Mouse (Mus musculus) embryonic facial prominence, embryonic 12.5 days (tissue): ENCODE measurements around the gene Nckap5. TPM values are rescaled to one million over a fixed set of nuclear protein-coding genes. Genes with fewer than 3 reads are reported as not detected.

Source experiments
- ATAC-seq: fragments of 200-750 bp; cut with Nextera tagmentation; 2 replicates; pipeline ENCODE4 v1.8.0; 2017; ENCODE audit not compliant: insufficient number of reproducible peaks, insufficient read depth, low FRiP score, low TSS enrichment
- H3K27ac ChIP-seq: fragments of 300-500 bp; sonication (generic); 2 replicates; pipeline ENCODE4 v1.5.1; 2016; ENCODE audit warnings: mild to moderate bottlenecking
- H3K27me3 ChIP-seq: fragments of 300-500 bp; sonication (generic); 2 replicates; pipeline ENCODE4 v1.6.1; 2016; ENCODE audit warnings: mild to moderate bottlenecking, moderate library complexity
- H3K36me3 ChIP-seq: fragments of 300-500 bp; sonication (generic); 2 replicates; pipeline ENCODE4 v1.6.1; 2016; ENCODE audit warnings: mild to moderate bottlenecking
- H3K4me1 ChIP-seq: fragments of 300-500 bp; sonication (generic); 2 replicates; pipeline ENCODE4 v1.6.1; 2016
- H3K4me2 ChIP-seq: fragments of 300-500 bp; sonication (generic); replicated peaks from 2 replicates; pipeline ENCODE4 v1.6.1; 2016; ENCODE audit warnings: mild to moderate bottlenecking, moderate library complexity
- H3K4me3 ChIP-seq: fragments of 300-500 bp; sonication (generic); 2 replicates; pipeline ENCODE4 v1.5.1; 2016; ENCODE audit warnings: mild to moderate bottlenecking
- H3K9ac ChIP-seq: fragments of 300-500 bp; sonication (generic); 2 replicates; pipeline ENCODE4 v1.6.1; 2016; ENCODE audit warnings: mild to moderate bottlenecking, moderate library complexity
- H3K9me3 ChIP-seq: fragments of 300-500 bp; sonication (generic); 2 replicates; pipeline ENCODE4 v1.6.1; 2016; ENCODE audit warnings: mild to moderate bottlenecking, moderate library complexity
- WGBS: fragments of 180-500 bp; shearing (Covaris S2); methylation state at CpG from one replicate; pipeline ENCODE4 v1.1.7; 2016; 5-methylcytosine and 5-hydroxymethylcytosine counted together
- polyA plus RNA-seq: library from polyadenylated mRNA; unstranded; fragments of >200 nt; fragmentation: Nextera tagmentation; extraction: Ambion mirVana; gene quantifications from 2 replicates; pipeline ENCODE4 v1.2.1, GENCODE M21; 2016

Nckap5 gene
- polyA plus RNA-seq, 1 experiment from 2014 or later = 8.2 TPM

GRCm38 (mm10) chr1:126168131-126168530 lies 662.5 kb downstream of the Nckap5 start:
- H3K27me3 ChIP-seq = no peaks in the 10 kb centered on the region
- no peak overlapping the region for H3K4me2 ChIP-seq
- H3K4me3 ChIP-seq = no peak overlapping the region
- WGBS = 48% methylated on average over 2 of the region's 2 CpGs
- H3K27ac ChIP-seq = no peak overlapping the region
- no peaks in the 10 kb centered on the region for H3K9me3 ChIP-seq
- no peak for ATAC-seq
- H3K9ac ChIP-seq = no peak overlapping the region
- no peaks in the 10 kb centered on the region for H3K36me3 ChIP-seq
- H3K4me1 ChIP-seq = no peaks in the 10 kb centered on the region

GRCm38 (mm10) chr1:126167546-126167945 lies 663.1 kb downstream of the Nckap5 start:
- Histone ChIP-seq H3K4me2 (no peak overlapping the region), H3K9ac (no peak overlapping the region), H3K27me3 (no peaks in the 10 kb centered on the region), H3K4me1 (no peaks in the 10 kb centered on the region), H3K27ac (no peak overlapping the region), H3K36me3 (no peaks in the 10 kb centered on the region), H3K9me3 (no peaks in the 10 kb centered on the region), H3K4me3 (no peak overlapping the region)
- ATAC-seq = no peak
- 72% methylated on average over 7 of the region's 7 CpGs for WGBS

DNA sequence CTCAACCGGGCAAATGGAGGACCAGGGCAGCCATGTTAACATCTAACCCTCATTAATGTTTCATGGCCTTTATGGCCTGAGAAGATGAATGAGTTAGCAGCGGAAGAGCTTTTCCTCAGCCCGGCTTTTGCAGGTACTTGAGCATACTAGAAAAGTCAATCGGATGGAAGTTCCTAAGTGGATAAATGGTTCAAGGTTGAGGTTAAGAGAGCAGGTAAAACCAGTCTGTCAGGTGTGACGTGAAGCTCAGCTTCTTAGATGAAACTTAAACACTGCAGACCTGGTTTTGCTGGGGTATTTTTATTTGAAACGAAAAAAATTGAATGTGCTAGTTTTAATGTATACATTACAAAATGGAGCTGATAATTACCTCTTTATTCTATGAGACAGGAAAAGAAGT lies 671.3 kb downstream of the Nckap5 start:
- Histone ChIP-seq H3K4me3 (no peak overlapping the region), H3K27ac (no peak overlapping the region), H3K9ac (no peak overlapping the region), H3K36me3 (no peaks in the 10 kb centered on the region), H3K27me3 (no peaks in the 10 kb centered on the region), H3K4me2 (no peak overlapping the region), H3K9me3 (no peaks in the 10 kb centered on the region), H3K4me1 (no peaks in the 10 kb centered on the region)
- 81% methylated on average over 6 of the region's 6 CpGs for WGBS
- no peak for ATAC-seq

DNA sequence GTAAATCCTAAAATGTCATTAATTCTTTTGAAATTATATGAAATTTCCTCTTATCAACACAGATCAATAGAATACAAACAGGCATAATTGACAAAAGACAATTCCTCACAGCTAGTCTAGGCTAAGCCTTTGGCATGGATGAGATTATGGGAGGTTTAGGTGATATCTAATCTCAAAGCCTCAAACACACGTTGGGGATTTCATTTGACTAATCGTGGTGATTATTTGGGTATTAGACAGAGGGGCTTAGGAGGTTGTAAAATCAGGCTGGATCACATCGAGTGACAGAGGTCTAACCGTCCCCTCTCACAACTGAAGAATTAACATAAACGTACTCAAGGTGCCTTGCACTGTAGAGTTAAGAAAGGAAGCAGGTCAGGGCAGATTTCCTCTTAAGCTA lies 674.8 kb downstream of the Nckap5 start:
- Histone ChIP-seq H3K36me3 (no peaks in the 10 kb centered on the region), H3K4me2 (no peak overlapping the region), H3K9me3 (no peaks in the 10 kb centered on the region), H3K9ac (no peak overlapping the region), H3K4me3 (no peak overlapping the region), H3K27me3 (no peaks in the 10 kb centered on the region), H3K4me1 (no peaks in the 10 kb centered on the region), H3K27ac (no peak overlapping the region)
- no peak for ATAC-seq
- 69% methylated on average over 5 of the region's 5 CpGs for WGBS

- no peak overlapping the region for H3K9ac ChIP-seq
- no peak overlapping the region for H3K4me2 ChIP-seq
- H3K27ac ChIP-seq = no peak overlapping the region
- WGBS = 81% methylated on average over 6 of the region's 6 CpGs
- no peaks in the 10 kb centered on the region for H3K27me3 ChIP-seq
- no peak overlapping the region for H3K4me3 ChIP-seq
- H3K9me3 ChIP-seq = no peaks in the 10 kb centered on the region
- no peaks in the 10 kb centered on the region for H3K36me3 ChIP-seq
- ATAC-seq = no peak
- H3K4me1 ChIP-seq = no peaks in the 10 kb centered on the region
These were observed 676.9 kb downstream of the Nckap5 start for GRCm38 (mm10) chr1:126153516-126154234.

GRCm38 (mm10) chr1:126152217-126152616 lies 678.4 kb downstream of the Nckap5 start:
- Histone ChIP-seq H3K4me1 (no peaks in the 10 kb centered on the region), H3K36me3 (no peaks in the 10 kb centered on the region), H3K4me2 (no peak overlapping the region), H3K27me3 (no peaks in the 10 kb centered on the region), H3K27ac (no peak overlapping the region), H3K9ac (no peak overlapping the region), H3K9me3 (no peaks in the 10 kb centered on the region), H3K4me3 (no peak overlapping the region)
- 84% methylated on average over 6 of the region's 6 CpGs for WGBS
- ATAC-seq = no peak

GRCm38 (mm10) chr1:126149966-126150365 lies 680.6 kb downstream of the Nckap5 start:
- no peaks in the 10 kb centered on the region for H3K27me3 ChIP-seq
- no peak overlapping the region for H3K4me3 ChIP-seq
- ATAC-seq = no peak
- no peak overlapping the region for H3K4me2 ChIP-seq
- no peaks in the 10 kb centered on the region for H3K36me3 ChIP-seq
- no peaks in the 10 kb centered on the region for H3K9me3 ChIP-seq
- H3K4me1 ChIP-seq = no peaks in the 10 kb centered on the region
- H3K9ac ChIP-seq = no peak overlapping the region
- H3K27ac ChIP-seq = no peak overlapping the region

DNA sequence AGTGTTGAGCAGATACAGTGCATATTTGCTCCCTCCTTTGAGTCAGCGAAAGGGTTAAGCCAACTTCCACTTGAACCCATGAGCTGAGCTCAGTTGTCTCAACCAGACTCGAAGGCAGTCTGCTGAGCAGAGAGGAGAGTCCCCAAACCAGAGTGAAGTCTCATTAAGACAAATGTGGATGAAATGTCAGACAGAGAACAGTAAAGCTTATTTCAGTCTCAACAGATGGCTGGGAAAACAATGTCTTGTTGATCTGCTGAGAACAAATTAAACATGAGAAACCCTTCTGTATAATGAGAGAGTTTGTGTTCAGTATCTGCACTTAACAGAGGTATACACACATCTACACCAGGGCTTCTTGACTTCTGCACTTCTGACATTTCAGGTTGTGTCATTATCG lies 694.9 kb downstream of the Nckap5 start:
- no peaks in the 10 kb centered on the region for H3K9me3 ChIP-seq
- no peak overlapping the region for H3K4me2 ChIP-seq
- no peak overlapping the region for H3K4me3 ChIP-seq
- no peak overlapping the region for H3K9ac ChIP-seq
- no peaks in the 10 kb centered on the region for H3K27me3 ChIP-seq
- H3K27ac ChIP-seq = no peak overlapping the region
- ATAC-seq = no peak
- WGBS = 79% methylated on average over 3 of the region's 3 CpGs
- no peaks in the 10 kb centered on the region for H3K4me1 ChIP-seq
- no peaks in the 10 kb centered on the region for H3K36me3 ChIP-seq

GRCm38 (mm10) chr1:126132316-126132715 lies 698.3 kb downstream of the Nckap5 start:
- WGBS = 92% methylated on average over 2 of the region's 2 CpGs
- no peak overlapping the region for H3K9ac ChIP-seq
- H3K36me3 ChIP-seq = no peaks in the 10 kb centered on the region
- H3K27me3 ChIP-seq = no peaks in the 10 kb centered on the region
- H3K4me2 ChIP-seq = no peak overlapping the region
- no peak for ATAC-seq
- no peak overlapping the region for H3K4me3 ChIP-seq
- no peaks in the 10 kb centered on the region for H3K9me3 ChIP-seq
- H3K4me1 ChIP-seq = no peaks in the 10 kb centered on the region
- no peak overlapping the region for H3K27ac ChIP-seq

DNA sequence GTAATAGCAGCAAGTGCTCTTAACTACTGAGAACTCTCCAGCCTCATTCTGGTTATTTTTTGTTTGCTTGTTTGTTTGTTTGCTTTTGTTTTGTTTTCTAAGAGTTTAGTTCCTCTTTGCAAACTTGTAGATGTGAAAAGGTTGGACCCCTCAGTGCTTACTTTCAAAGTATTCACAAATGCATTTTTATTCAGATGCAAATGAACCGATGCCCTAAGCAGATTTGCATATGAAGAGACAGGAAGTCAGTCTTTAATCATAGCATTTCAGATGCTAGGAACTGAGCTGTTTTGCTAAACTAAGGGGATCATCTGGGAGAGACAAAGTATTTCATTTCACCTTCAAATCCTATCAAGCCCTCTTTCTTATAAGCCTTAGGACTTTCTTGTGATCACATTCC lies 701.5 kb downstream of the Nckap5 start:
- Histone ChIP-seq H3K27me3 (no peaks in the 10 kb centered on the region), H3K4me2 (no peak overlapping the region), H3K9me3 (no peaks in the 10 kb centered on the region), H3K27ac (no peak overlapping the region), H3K4me3 (no peak overlapping the region), H3K9ac (no peak overlapping the region), H3K36me3 (no peaks in the 10 kb centered on the region), H3K4me1 (no peaks in the 10 kb centered on the region)
- 27% methylated on average over 1 of the region's 1 CpGs for WGBS
- ATAC-seq = no peak

DNA sequence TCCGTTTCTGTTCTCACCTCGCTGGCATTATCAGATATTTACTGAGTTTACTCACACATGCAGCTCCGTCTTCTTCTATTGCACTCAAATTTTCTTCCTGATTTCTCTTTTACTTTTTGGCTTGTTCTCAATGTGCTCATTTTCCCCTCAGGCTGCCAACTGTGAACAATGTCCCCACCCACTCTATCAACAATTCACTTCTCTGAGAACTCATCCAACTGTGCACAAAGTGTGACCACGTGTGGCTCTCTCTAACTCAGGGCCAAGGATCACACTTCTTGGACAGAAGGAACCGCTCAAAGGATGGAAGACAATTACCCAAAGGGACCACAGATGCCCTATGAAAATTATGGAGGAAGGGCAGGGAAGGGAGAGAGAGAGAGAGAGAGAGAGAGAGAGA lies 707.5 kb downstream of the Nckap5 start:
- Histone ChIP-seq H3K4me1 (no peaks in the 10 kb centered on the region), H3K4me2 (no peak overlapping the region), H3K9ac (no peak overlapping the region), H3K27ac (no peak overlapping the region), H3K27me3 (no peaks in the 10 kb centered on the region), H3K36me3 (no peaks in the 10 kb centered on the region), H3K9me3 (no peaks in the 10 kb centered on the region), H3K4me3 (no peak overlapping the region)
- WGBS = 75% methylated on average over 5 of the region's 5 CpGs
- ATAC-seq = no peak

GRCm38 (mm10) chr1:126120506-126120905 lies 710.1 kb downstream of the Nckap5 start:
- Histone ChIP-seq H3K9ac (no peak overlapping the region), H3K9me3 (no peaks in the 10 kb centered on the region), H3K4me2 (no peak overlapping the region), H3K36me3 (no peaks in the 10 kb centered on the region), H3K27ac (no peak overlapping the region), H3K4me1 (no peaks in the 10 kb centered on the region), H3K4me3 (no peak overlapping the region), H3K27me3 (no peaks in the 10 kb centered on the region)
- WGBS = 43% methylated on average over 8 of the region's 8 CpGs
- no peak for ATAC-seq

- no peaks in the 10 kb centered on the region for H3K27me3 ChIP-seq
- no peaks in the 10 kb centered on the region for H3K4me1 ChIP-seq
- H3K9me3 ChIP-seq = no peaks in the 10 kb centered on the region
- H3K27ac ChIP-seq = no peak overlapping the region
- no peak for ATAC-seq
- H3K4me2 ChIP-seq = no peak overlapping the region
- no peak overlapping the region for H3K4me3 ChIP-seq
- no peaks in the 10 kb centered on the region for H3K36me3 ChIP-seq
- 59% methylated on average over 3 of the region's 3 CpGs for WGBS
- no peak overlapping the region for H3K9ac ChIP-seq
These were observed 714.6 kb downstream of the Nckap5 start for GRCm38 (mm10) chr1:126116034-126116433.
